Mouse (Mus musculus) lung, postnatal 36 days (tissue): ENCODE measurements at regions not wholly inside any gene's neighbourhood (a gene's known extent, or its start where the extent isn't known, plus 50 kb on each side); places are given as distances from the start of the nearest gene placed in this dataset.

ENCODE experiments used
- DNase-seq: peaks from one replicate; pipeline ENCODE4 v3.0.0; 2022; ENCODE audit warnings: mixed read lengths

DNA sequence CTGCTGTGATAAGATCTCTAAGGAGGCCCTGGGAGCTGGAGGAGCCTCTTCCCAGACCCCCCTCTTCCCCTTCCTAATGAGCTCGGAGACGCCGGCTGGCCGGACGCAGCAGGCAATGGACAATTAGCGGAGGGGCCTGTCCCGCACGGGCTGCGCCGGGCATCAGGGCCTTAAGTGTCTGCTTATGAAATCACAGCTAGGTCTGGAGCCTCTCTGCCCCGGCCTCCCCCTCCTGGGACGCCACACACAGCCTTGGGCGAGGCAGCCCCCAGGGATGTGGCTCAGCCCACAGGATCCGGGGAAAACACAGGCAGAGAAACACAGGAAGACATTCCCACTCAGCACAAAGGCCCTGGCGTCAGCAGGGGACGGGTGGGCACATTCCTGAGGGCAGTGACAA, 420.6 kb downstream of the Med13l start:
- DNase-seq: peak; percentile 80

DNA sequence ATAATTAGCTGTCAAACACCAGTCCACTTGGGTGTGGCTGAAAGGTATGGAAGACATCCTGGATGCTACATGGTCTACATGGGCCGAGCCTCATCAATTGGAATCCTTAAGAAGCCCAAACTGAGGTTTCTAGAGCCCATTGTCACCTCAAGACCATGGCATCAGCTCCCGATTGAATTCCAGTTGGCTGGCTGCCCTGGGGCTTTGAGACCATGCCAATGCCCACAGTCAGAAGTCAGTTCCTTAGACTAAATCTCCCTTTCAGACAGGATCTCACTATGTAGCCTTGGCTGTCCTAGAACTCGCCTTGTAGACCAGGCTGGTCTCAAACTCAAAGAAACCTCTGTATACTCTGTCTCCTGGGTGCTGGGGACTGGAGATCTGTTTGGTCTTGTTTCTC, 423.8 kb downstream of the Med13l start:
- DNase-seq: peak; percentile 21

DNA sequence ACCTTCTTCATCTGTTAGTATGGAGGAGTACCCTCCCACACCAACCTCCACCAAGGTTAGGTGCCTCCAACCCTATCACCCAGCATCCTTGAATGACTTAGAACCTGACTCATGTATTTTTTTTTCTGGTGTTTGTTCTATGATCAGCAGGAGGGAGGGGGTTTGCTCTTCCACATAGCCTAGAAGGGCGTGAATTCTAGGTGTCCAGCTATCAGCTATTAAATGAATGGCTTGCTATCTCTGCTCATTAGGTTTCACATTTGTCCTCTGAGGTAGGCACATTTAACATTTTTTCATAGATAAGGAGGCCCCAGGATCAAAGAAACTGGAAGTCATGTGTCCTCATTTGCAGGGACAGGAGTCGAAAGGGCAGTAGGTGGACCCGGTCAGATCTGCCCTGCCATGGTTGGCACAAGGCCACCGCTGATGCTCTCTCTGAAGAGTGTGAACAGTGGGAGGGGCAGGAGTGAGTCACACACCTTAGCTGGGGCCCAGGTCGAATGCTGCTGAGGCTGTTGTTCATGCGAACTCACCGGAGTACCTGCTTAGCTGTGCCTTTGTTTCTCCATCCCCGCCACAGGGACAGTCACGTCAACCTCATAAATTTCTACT, 424.4 kb downstream of the Med13l start:
- no peak for DNase-seq

DNA sequence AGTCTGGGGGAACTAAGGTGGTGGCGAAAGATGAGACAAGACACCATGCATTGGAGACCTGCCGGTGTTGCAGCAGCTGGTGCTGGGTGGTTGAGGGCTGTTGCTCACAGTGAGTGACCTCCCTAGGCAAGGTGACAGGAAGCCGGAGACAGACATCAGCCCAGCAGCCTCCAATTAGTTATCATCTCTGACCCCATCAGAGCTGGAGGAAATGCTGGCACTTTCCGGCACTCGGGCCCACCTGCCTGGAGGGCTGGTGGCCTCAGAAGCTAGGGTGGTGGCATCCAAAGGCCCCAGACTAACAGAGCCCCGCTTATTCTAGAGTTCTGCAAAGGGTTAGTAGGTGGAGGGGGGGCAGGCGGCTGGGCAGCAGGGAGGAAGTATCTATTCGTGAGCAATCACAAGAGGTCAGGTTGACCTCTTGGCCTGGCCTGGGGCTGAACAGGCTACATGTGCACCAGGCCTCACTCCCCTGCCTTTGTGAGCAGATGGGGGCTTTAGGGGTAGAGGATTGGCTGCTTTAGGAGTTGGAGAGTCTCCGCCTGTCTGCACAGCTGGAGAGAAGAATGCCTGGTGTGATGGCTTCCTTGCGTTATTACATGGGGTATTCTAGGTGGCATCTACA, 427.0 kb downstream of the Med13l start:
- DNase-seq: no peak

DNA sequence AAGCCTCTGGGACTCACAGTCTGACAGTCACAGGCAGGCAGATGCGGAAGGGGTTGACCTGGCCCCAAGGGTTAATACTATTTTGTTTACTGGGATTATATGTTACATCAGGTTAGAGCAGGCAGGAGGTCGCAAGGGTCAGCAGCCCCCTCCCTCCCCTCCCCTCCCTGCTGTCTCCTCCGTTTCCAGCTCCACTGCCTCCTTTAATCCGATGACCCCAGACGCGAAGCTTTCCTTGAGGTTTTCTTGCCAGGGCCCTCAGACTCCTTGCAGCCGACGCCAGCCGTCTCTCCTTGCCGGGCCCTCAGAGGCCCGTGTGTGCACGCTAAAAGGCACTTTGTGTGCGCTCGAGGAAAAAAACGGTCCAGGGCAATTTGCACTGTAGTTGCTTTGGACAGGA, 438.6 kb downstream of the Med13l start:
- DNase-seq: no peak

DNA sequence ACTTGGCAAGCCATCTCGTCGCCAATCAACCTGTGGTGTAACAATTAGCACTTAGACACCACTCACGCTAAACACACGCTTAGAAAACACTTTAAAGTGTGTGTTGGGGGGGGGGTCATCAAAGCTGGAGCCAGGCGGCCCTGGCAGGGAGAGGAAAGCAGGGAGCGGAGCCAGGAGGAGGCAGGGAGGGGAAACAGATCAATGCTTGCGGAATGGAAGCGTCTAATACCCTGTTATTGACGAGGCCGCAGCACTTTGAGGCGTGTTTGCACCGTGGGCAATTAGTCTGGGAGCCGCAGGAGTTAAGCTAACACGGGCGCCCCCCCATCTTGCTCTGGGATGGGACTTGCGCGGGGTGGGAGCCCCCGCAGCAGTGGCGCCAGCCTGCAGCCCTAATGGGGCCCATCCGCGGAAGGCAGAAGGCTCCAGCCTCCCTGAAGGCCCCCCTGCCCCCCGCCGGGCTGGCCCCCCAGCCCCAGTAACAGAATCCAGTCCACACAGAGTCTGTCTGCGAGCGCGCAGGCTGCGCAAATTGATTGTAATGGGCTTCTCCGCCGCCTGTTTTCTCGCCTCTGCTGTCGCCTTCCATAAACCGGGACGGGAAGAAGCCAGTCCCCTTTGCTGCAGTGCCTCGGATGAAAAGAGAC, 445.5 kb downstream of the Med13l start:
- DNase-seq: no peak

DNA sequence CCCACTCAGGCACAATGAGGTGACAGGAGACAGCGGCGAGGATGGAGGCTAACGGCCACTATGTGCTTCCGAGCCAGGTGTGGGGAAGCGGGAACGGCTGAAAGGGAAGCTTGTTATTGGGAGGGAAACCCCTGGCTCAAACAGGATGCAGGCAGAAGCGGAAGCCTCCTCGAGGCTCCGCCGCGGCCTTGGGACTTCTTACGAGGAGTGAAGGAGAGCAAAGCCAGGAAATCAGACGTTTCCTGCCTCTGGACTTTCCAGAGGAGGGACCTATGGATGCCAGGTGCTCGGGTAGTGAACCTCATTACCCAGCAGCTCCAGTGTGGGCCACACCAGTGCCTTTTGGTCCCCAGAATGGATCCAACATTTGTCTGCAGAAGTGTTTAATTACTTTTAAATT, 449.6 kb downstream of the Med13l start:
- no peak for DNase-seq

DNA sequence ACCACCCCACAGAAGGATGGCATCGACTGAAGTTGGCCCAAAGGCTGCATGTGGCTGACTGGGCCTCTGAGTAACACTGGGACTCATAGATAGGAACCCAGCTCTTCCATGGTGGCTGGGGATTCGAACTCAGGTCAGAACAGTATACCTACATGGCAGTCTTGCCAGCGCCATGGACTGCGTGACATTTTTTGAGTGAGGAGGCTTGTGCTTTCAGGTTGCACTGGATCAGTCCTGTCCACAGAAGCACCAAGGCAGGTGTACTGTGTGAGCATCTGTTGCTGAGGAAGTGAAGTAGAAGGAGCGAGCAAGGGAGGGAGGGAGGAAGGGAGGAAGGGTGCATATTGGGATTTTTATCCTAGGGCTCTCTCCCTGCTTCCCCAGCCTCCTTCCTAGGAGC, 454.7 kb downstream of the Med13l start:
- DNase-seq: no peak

DNA sequence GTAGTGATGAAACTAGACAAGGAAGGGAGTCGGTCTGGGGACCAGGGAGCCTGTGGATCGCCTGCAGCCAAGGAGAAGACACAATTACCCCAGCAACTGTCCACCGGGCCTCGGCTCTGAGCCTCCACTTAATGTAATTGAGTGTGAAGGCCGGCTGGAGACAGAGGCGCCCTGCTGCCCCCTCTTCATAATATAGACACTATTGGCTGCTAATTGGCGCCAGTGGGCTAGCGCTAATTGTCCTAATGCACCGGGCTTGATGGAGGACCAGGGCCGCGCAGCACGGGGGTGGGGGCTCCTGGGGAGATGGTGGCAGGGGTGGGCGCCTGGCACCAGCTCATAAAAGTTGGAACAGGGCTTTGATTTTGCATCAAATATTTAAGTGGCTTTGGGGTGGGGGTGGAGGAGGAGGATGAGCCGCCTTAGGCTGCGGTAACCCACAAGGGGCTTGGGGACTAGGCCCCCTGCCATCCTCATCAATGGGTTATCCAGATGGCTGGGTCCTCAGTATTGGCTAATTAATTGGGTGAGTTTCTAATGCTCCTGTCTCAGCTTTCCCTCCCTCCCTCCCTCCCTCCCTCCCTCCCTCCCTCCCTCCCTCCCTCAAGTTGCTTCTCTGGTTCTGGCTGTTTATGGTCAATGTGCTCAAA, 455.3 kb downstream of the Med13l start:
- DNase-seq: no peak

DNA sequence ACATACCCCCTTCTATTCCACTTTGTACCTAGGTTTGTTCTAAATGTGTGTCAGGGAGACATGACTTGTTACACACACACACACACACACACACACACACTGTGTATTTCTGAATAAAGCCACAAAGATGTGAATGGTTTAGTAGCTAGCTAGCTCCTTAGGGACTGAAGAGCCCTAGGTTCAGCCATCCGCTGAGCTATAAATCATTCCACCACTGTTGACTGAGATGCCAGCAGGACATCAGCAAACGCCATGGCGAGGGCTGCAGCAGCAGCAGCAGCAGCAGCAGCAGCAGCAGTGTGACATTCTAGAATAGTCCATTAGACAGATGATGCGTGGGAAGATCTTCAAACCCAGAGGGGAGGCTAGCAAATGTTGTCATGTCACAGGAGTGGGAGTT, 455.9 kb downstream of the Med13l start:
- DNase-seq: no peak

DNA sequence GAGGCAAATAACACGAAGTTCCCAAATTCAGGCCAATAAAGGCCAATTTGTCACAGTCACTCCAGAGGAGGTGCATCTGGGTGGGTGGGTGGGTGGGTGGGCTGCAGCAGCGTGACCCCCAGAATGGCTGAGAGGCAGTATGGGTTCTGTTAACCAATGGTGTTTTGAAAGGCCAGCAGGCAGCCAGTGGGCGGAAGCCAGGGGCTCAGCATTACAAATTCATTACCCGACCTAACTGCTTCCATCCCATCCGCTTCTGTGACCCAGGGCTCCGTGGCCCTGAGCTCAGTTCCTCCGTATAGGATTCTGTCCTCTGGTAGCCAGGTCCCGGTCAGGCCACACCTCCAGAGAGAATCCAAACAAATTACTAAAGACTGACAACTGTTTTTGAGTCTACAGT, 463.5 kb downstream of the Med13l start:
- no peak for DNase-seq

DNA sequence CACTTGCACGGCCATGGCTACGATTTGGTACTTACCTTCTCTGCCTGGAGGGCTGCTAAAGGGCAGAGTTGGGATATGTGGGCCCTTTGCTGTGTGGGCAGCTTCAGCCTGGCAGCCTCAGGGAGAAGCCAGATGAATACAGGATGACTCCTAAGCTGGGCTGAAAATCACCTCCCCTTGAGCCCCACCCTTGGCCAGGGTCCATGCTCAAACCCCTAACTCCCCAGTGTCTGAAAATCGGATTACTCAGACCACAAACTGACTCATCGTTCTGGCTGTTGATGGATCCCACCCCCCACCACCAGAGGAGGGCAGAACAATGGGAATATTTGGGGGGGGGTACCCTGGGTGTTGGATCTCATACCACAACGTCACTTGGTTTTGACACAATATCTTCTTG, 471.6 kb downstream of the Med13l start:
- no peak for DNase-seq

DNA sequence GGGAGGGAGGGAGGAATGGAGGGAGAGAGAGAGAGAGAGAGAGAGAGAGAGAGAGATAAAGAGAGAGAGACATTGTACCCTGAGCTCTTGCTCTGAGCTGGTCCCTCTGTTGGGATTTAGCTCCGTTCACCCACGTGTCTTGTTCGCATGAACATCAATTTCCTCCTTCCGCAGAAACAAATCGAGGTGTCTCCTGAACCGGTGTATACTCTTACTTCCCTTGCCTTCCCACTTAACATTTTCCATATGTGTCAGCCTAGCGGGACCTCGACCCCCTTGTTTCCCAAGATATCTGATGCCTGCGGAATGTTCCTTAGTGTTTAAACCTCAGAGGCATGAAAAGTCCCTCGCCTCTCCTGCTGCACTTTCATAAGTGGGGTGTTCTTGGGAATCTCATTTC, 484.1 kb downstream of the Med13l start:
- DNase-seq: no peak

DNA sequence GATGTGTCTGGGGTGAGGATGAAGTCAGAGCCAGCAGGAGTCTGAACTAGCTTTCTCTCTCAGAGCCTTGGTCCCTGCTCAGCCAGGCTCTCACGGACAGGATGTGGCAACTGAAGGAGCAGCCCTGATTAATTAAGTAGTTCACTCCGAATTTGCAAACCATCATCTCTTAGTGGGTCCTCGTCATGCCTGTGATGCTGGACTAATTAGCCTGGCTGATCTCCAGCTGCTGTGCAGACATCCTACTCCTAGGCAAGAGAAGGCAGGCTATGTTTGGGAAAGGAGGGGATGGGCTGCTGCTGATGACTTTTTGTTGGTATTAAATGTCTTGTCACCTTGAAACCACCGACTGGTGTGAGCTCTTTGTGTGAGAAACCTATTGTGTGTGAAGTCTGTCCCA, 487.1 kb downstream of the Med13l start:
- DNase-seq: no peak

DNA sequence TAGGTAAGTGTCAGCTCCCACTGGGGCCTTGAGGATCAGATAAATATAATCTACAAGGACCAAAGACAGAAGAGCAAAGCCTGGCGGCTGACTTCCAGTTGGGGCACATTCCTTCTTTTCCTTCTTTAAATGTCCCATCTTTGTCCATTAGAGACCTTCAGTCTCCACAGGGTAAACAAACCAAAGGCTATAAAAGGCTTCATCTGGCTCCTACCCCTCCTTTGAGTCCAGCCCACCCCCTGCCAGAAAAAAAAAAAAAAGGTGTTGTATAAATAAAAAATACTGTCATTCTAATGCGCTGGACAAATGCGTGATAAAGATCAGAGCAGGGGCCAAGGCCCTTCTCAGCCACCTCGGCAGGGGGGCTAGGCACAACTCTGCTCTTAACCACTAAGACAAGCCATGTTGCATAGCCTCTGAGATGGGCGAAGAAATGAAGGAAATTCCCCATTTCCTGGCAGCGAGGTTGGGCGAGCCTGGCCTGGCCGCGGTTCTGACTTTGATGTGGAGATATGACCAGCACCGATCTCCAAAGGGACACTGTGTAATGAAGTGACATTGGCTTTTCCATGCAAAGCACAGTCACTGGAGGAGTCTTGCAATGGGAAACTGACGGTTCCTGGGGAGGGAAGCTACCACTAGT, 492.0 kb downstream of the Med13l start:
- peak; percentile 85 for DNase-seq

DNA sequence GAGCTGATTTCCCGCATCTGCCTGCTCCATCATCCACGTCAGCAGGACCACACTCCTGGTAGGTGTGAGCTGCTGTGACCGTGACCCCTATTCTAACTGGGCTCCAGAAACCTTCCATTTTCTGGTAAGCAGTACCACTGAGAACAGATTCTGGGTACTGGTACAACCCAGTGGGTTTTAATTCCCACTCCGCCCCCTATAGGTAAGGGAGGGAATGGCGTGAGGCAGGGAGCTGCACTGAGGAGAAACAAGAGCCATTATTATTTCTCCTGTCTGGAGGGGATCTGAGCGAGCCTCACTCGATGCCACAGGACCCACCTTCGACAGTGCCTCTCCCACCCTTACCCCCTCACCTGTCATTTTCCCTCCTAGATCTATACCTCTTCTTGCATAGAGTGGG, 493.3 kb downstream of the Med13l start:
- peak; percentile 14 for DNase-seq

DNA sequence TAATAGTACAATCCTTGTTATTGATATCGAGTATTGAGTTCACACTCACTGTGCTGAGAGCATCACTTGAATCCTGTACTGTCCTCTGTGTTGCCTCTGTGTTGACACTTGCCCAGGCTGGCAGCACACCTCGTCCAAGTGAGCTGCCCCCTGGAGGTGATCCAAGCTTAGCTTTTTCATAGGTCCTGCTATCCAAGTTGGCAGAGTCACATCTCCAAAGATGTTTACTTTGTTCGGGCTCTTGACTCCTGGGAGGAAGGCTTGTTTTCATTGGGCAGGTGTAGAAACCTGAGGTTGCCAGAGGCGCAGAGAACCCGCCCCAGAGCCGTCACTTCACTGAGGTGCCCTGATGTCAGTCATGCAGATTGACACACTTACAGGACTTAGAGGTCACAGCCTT, 493.9 kb downstream of the Med13l start:
- DNase-seq: no peak

DNA sequence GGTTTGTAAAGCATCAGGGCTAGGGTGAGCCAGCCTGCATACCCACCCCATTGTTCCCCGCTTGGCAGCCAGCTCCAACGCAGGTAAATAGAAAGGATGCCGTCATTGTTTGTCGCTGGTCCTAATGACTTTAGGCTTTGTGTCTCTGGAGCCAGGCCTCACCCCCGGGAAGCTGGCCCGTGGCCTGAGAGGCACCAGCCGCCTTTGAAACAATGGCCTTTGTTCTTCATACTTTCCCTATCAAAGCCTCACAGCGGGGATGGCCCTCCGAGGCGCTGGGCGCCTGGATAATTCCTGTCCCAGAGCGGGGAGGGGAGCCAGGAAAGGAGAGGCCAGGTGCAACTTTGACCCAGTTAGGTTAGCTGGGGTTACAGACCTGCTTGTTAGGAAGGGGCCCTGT, 495.0 kb downstream of the Med13l start:
- peak; percentile 80 for DNase-seq

DNA sequence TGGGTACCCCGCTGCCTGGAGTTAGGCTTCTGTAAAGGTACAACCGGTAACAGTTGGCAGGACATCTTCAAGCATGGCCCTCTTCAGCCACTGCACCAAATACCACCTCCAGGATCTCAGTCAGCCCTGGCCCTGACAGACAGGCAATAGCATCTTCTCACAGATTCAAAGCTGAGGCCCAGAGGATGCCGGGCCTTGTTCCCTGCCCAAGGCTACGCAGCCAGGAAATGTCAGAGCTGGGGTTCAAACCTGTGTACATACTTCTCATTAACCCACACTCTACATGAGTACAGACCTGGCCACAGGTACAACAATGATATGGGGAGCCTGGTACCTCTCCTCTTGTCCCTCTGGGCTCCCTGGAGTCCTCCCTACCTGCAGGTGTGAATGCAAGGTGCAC, 497.3 kb downstream of the Med13l start:
- DNase-seq: no peak

DNA sequence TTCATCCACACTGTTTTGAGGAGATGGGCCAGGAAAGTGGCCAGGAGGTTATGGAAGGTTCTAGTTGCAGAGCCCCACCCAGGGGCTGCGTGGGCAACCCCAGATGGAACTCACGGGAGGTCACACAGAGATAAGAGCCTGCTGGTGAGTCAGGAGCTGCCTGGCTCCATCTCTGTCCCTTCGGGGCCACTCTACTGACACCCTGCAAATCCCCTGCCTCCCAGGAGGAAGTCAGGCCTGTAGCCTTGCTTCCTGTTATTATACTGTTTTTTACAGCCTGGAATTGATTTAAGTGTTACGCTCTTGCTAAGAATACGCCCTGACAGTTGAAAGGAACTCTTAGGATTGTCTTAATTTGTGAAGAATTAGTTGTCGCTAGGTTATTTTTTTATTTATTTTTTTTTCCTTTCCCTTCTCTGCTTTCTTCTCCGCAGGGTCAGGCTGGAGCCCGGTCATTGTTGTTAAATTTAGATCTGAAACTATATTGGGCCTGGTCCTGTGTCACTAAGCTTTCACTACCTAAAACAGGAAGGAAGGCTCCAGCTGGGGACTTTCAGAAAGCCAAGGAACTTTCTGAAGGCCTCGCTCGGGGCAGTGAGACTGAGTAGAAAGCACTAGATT, 497.9 kb downstream of the Med13l start:
- DNase-seq: peak; percentile 48

DNA sequence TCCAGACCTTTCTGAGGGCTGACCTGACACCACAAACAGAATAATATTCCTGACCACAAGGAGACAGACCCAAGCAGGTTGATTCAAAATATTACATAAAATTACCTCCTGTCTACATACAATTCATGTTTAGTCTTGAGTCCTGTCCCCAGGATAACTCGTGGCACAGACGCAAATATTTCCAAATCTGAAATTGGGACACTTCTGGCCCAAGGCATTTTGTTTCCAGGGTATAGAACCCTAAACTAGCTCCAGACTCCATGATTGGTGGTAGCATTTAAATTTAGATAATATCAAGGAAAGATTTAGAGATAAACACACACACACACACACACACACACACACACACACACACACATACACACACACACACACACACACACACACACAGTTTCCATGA, 498.7 kb downstream of the Med13l start:
- DNase-seq: no peak

DNA sequence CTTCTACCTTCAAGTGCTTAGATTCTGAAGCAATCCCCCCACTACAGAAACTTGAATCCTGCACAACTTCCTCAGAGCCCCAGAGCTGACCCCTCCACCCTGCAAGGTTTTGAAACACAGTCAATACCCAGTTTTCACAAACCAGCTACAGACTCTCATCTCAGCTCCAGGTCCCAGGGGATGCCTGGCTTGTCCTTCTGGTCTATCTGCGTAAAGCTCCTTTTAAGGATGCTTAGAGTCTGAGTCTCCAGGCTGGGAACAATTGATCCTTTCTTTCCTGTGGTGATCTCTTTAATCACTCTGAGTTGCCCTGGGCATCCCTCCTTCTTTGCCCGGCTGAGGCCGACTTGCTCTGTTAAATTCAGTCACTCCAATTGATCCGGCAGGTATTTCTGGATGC, 500.4 kb downstream of the Med13l start:
- DNase-seq: no peak

DNA sequence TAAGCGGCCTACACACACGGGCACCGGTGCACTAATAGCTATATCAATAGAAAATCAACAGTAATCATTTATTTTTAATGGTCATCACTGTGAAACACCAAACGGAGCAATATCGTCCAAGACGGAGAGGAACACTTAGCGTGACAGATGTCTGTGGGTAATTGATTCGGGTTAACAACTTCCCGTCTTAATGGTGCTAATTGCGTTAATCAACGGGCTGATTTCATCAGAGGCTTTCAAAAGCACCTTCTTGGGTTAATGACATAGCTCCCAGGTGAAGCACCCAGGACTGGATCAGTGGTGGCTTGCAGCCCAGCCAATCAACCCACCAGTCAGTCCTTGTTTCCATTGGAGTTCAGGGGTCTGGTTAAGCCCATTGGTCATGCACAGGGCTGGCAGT, 502.0 kb downstream of the Med13l start:
- DNase-seq: no peak
